Mouse (Mus musculus) cerebellum, adult 11 months (tissue): ENCODE results near the gene Kcnh2.

ENCODE experiments used
- DNase-seq: peaks from one replicate; pipeline ENCODE4 v3.0.0; 2022

Kcnh2 gene

DNA sequence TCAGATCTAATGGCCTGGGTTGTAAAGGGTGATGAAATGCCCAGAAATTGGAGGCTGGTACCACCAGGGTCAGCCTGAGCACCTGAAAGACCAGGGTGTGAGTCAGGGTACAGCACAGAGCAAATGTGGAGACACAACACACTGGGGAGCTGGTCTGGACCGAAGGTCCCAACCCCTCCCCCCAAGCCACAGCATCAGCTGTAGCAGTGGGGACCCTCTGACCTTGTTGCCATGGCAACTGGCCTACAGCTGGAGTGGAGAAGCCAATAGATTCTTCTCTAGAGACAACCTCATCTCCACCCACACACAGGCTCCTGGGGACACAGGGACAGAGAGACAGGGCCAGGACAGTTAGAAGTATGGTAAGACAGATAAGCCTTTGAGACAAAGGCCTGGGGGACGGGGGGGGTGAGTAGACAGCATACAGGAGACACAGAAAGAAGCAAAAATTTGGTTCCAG is 7.4 kb downstream of the Kcnh2 start:
- DNase-seq = no peak

DNA sequence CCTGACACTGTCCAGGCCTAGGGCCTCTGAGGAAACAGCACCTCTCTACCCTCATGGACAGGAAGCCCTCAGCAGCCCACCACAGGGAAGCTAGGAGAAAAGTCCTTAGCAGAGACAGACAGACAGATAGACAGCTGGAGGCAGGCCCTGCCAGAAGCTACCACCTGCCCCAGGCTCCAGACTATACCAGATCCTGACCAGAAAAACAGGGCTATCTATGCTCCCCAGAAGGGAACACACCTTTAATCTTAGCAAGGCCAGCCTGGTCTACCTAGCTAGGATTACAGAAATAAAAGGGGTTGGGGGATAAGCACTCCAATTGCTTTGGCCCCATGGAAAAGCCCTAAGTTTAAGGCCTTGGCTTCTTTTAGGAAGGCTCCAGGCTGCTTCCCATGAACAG is 8.0 kb downstream of the Kcnh2 start:
- DNase-seq = no peak

DNA sequence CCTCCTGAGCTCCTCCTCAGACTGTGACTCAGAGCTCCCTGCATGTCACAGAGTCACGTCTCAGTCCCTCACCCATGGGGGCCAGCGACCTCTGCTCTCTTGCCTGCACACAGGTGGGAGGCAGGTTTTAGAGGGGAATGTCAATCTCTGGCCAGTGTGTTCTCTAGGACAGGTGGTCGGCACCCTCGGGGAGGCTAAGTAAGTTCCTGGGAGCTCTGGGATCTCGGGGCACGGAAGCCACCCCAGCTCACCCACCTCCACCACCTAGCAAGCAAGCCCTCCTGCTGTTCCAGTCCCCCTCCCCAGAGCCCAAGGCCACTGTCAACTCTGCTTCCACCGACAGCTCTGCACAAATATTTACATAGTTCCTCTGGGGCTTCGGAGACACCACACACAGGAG is 8.4 kb downstream of the Kcnh2 start:
- DNase-seq = no peak

DNA sequence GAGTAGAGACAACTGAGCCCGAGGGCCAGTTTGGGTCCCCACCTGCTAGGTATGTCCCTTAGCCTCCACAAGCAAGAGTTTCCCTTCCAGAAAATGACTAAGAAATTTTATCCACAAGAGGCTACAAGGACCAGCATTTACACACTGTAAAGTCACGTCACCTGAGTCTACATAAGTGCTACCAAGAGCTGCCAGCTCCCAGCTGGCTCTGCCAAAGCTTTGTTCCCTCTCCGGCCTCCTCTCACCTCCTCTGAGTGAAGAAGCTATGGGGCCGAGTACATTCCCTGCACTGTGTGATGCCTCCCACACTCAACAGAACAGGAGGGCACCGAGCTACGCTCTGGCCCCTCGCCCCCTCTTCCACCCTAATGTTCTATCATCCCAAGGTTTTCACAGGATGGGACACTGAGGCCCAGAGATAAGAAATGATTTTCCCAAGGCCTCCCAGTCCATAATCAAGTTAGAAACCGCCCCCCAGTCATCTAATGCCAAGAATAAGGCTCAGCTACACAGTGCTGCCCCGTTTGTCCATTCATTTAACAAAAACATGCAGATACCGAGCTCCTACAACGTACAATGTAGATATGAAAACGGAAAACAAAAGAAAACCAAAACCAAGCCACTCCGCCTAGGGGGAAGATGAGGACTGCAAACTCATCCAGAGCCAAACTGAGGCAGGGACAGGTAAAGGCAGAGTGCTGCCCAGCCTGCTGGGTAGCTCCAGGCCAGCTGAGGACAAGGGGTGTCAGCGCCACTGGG is 9.0 kb downstream of the Kcnh2 start:
- no peak for DNase-seq

DNA sequence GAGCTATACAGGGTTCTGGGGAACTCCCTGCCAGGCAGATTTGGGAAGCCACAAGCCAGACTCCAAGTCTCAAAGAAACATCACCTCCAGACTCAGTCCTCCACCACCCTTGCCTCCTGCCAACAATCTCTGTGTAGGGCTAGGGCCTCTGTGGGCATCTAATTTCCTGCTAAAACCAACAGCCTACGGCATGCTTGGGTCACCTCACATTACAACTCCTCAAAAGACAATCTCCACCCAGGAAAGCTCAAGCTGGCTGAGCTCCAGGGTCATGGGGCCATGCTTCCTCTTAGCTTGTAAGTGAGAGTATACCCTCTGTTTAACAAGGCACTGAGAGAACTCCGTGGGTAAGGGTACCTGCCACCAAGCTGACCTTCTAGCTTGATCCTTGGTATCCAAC is 13.6 kb downstream of the Kcnh2 start:
- no peak for DNase-seq

DNA sequence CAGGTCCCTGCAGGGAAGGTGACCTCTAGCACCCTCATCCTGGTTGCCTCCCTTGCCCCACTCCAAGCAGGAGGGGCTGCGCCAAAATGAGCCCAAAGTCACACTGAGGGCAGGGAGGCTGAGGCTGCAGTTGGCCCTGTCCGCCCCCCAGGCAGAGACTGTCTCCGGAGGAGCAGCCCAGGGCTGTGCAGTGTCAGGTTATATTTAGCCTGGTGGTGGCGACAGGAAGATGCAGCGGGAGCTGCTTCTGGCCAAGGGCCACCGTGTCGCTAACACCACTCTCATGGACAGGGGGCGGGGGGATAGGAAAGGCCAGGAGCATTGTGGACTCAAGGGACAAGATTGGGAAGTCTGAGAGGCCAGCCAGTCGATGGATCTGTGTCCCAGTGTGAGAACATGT is 14.0 kb downstream of the Kcnh2 start:
- no peak for DNase-seq

DNA sequence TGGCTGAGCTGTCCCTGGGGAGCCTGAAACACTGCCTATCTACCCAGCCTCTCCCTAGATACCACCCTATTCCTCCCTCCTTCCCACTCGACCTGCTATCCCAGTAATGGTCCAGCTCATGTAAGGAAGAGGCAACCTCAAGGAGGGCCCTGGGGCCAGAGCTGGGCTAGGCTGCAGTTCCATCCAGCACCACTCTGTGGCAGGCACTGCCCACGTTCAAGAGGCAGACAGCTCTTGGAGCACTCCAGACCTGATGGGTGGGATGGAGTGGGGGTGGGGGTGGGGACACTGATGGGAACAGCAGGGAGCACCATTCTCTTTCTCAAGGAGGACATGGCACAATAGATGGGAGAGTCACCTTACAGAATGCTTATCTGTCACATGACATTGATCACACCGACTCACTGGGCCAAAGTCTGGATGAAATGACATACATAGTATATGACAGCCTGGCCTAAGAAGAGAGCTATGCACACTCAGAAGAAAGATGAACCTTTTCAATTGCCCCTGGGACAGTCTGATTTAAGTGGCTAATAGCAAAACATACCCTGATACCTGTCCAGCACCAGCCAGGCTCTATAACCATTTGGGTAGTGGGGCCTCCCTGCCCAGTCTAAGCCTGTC is 15.4 kb downstream of the Kcnh2 start:
- DNase-seq = peak; percentile 50

DNA sequence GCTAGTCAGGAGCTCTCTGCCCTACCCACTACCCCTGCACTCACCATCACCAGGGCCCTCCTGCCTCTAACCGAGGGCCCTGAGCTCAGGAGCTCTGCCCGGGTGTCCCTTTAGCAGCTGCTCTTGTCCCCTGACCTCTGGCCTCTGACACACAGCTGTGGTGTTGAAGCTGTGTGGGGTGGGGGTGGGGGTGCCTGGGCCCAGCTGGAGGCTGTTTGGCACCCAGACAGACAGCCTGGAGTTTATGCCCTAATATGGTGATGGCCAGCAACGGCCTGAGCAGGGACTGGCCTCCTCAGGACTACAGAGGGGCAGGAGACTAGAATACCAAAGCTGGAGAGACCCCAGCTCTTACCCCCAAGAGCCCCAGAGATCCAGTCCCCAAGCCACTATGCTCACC is 16.7 kb downstream of the Kcnh2 start:
- DNase-seq = no peak

DNA sequence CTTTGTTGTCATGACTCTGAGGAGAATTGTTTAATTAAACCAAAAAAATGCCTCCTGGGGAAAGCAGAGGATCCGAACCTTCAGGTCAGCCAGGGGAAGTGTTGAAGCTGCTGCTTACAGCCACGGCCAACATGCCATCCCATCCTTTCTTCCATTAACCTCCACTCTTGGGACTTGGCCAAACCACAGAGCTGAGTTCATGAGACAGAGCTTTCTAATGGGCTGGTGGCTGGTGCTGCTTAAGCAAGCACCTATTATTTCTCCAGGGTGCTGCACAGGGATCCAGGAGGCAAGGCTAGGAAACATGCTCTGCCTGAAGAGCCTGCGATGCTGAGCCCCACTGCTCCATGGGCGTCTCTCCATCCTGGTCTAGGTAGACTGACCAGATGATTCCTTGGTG is 19.0 kb downstream of the Kcnh2 start:
- no peak for DNase-seq

DNA sequence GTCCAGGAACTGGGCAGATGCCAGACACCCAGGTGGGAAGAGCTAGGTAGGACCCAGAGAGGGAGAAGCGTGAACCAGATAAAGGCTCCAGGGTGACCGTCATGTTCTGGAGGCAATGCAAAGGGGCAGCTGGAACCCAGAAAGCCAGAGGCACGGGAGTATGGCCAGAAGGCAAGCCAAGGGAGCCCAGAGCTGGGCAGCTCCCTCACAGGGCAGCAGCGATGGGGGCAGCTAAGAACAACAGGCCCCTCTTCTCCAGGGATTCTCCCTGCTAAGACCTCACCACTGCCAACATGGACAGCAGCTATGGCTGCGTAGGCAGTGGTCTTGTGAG is 21.5 kb downstream of the Kcnh2 start:
- no peak for DNase-seq

DNA sequence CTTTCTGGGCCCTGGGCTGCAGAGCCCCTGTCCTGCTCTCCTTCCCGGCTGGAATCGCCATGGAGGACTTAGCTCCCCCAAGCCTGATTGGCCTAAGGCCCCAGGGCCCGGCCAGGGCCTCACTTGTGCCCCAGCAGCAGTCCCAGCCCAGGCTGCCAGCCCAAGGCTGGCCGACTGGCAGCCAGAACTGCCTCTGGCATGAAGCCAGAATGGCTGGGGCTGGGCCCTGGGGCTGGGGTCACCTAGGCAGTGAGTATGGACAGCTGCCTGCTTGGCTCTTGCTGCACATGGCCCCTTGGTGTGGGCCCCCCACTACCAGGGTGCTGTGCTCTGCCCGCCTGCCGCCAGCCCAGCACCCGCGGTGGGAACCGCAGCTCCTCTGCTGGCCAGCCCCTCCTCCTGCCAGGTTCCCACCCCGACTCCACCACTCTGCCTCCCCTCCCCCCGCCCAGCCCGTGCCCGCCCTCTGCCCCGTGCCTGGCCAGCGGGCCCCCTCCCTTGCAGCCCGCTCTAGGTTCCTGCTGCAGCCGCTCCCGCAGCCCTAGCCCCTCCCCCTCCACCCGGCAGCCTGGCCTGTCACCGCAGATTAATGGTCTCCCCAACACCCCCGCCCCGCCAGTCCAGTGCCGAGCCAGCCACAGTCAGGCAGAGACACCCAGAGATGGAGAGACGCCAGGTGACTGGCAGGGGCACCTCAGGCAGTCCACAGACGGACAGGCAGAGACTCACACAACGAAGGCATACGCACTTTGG is 22.0 kb downstream of the Kcnh2 start:
- peak; percentile 67 for DNase-seq

DNA sequence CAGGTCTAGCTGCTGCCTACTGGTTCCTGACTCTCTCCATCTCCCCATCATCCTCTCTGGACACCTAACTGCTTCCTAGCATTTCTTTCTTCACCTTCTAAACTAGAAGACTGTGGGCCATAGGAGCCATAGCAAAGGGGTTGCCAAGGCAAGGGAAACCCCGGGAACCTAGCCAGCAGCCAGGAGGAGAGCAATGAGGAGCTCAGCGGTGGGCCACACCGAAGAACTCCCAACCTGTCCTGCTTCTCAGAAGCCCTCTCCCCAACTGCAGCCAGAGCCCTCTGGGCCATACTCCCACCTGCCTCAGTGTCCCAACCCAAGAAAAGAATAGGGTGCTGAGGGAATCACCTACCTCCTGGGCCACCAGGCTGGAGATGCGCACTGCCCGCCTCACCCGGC is 22.6 kb downstream of the Kcnh2 start:
- peak; percentile 48 for DNase-seq

DNA sequence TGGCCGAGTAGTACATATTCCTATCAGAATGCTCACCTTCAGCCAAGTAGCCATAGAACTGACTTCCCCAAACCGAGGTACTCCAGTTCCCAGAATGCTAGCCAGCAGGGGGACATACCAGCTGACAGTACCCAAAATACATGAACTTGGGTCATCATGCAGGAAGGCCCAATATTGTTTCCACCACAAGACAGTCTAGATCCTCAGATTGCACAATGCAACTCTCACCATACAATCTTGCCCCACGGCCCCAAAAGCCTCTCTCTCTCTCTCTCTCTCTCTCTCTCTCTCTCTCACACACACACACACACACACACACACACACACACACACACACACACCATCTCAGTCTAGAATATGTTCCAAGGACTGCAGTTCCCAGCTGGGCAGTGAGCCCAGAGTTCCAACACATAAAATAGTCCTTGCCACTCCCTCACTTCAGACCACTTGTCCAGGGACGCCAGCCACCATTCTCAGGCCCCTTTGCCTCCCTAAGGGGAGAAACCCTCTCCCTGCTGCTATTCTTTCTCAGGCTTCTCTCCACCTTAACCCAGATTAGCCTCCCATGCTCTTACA is 24.5 kb downstream of the Kcnh2 start:
- DNase-seq = no peak

DNA sequence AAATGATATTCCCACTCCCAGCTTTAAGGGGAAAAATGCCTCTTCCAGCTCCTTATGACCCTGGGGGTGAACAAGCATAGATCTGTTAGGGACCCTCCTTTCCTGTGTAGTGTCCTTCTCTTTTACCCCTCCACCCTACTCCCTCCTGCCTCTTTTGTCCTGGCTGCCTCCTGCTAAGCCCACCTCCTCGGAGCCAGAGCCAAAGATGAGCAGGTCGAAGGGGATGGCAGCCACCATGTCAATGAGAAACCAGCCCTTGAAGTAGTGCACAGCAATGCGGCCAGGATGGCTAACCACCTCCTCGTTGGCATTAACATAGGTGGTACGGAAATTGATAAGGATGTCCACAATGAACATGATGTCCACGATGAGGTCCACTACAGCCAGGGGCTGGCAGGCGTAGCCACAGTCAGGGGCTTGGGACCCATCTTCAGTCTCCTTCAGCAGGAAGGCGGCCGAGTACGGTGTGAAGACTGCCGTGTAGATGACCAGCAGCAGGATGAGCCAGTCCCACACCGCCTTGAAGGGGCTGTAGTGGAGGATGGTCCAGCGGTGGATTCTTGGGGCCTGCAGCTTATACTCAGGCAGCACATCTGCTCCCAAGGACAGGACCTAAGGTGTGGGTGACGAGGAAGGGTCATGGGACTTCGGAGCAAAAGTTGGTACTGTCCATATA is 25.1 kb downstream of the Kcnh2 start:
- no peak for DNase-seq

DNA sequence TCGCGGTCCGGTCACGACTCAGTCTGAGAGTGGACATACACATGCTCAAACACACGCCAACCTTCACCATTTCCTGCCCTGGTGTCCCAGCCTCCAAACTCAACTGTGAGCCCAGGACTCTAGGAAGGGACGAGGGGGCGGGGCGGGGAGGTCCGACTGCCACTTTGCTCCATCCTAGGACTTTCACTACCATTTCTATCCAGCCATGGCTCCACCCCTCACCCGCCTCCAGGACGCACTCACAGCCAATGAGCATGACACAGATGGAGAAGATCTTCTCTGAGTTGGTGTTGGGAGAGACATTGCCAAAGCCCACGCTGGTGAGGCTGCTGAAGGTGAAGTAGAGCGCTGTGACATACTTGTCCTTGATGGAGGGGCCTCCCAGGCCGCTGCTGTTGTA is 26.2 kb downstream of the Kcnh2 start:
- DNase-seq = no peak

DNA sequence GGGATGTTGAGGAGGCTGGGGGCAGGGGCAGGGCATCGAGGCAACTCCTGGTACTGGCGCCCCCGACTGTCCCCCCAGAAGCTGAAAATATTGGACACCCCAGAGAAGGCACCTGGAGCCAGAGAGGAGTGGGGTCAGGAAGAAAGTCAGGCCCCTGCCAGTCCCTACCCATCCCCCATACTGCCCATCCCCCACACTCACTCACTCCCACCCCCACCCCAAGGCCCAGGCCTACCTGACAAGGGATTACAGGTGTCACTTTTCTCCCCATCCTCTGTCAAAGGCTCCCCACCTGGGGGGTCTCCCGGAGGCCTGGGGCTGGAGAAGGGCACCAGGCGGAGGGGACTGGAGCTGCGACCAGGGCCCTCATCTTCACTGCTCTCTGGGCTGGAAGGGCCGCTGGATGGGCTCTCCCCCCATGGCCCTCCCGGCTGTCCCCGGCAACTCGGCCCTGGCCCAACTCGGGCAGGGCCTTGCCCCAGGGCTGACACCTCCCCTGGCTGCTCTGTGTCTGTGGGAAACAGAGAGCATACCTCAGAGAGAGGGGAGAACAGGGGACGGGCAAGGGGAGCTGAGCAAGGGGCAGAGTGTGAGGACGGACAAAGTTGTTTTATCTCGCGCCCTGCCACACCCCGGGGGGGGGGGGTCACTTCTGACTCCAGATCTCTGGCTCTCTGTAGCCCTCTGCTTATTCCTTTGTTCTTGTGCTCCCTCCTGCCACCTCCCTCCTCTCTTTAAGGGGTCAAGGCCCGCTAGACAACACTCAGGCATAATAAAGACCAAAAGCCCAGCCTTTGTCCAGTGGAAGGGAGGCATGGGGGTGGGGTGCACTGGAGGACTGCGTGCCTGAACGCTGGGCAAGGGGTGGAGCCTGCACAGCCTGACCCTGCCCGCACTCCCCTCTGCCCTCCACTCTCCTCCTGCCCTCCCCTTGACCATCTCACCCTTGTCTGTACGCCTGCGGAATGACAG is 29.4 kb downstream of the Kcnh2 start:
- DNase-seq = no peak

DNA sequence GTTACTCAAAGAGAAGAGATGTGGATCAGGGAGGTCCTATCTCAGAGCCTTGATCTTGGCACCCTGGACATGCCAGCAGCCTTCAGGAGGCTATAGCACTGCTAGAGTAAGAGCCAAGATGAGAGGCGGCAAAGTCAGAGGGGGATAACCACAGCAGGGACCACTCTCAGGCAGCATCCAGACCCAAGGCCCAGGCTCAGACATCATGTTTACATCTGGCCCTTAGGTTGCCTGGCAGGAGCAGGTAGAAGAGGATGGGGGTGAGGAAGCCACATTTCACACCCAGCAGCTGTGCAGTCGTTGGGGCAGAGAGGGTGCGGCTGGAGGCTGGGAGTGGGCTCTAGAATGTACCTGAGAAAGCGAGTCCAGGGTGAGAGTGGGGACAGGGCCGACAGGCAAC is 30.5 kb downstream of the Kcnh2 start:
- no peak for DNase-seq

DNA sequence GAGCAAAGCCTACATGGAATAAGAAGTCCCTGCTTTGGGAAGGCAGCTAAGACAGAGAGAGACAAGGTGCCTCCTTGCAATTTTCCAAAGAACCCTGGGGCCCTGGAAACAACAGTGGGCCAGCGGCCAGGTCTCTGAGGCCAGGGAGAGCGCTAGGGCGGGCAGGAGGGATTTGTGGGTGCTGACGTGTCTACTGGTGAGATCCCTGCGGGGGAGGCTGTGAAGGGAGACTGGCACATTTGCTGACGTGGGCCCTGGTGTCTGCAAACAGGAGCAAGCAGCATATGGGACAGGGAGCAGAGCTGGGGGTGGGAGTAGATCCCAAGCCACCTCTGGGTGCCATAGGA is 31.0 kb downstream of the Kcnh2 start:
- no peak for DNase-seq

DNA sequence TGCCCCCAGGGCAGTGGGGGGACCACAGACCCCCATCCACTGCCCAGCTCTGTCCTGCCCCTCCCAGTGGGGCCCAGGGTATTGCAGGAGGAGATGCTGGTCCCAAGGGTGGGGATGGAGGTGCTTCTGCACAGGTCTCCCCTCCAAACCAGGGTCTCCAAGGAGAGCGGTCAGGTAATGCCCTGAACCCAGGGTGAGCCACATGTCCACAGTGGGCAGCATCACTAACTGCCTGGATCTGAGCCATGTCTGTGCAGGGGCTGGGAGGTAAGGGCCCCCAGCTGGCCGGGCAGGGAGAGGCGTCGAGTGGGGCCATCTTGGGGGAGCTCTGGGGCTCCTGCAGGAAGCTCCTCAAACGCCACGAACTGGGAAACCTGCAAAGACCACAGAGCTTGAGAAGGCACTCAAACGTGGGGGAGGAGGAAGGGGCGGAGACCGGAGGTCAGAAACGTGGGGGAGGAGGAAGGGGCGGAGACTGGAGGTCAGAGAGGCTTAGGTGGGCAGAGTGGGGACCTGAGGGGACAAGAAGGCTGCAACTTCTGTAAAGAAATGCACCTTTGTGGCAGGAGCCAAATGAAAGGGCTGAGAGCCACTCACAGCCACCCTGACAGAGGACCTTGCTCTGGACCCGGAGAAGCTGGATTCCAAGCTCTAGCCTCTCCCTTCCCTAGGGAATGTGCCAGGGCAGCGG is 31.5 kb downstream of the Kcnh2 start:
- DNase-seq = no peak

DNA sequence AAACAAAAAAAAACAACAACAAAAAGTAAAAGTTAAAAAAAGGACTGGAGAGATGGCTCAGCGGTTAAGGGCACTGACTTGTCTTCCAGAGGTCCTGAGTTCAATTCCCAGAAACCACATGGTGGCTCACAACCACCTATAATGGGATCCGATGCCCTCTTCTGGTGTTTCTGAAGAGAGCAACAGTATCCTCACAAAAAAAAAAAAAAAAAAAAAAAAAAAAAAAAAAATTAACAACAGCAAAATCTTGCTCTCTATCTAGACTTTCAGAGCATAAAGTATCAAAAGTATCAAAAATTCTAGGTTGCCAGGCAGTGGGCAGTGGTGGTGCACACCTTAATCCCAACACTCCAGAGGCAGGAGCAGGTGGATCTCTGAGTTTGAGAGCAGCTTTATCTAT is 42.2 kb downstream of the Kcnh2 start:
- DNase-seq = no peak

DNA sequence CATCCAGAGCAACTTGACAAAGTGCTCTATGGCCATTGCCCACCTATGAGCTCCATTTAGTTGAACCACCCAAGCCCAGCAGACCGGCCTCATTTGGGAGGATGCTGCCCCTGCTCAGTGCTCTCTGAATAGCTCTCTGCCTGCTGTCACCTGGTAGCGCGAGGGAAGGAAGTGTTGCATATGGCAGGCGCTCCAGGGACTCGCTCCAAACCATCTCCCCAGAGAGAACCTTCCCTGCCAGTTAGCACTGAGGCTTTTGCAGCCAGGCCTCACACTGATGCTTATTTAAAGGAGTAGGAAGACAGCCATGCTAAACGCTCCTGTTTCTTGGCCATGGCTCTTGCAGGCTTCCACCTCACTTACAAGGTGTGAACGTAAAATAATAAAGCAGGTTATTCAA is 42.8 kb downstream of the Kcnh2 start:
- no peak for DNase-seq
